Mouse (Mus musculus): ENCODE measurements around the gene Hscb.

Gene Hscb

DNA sequence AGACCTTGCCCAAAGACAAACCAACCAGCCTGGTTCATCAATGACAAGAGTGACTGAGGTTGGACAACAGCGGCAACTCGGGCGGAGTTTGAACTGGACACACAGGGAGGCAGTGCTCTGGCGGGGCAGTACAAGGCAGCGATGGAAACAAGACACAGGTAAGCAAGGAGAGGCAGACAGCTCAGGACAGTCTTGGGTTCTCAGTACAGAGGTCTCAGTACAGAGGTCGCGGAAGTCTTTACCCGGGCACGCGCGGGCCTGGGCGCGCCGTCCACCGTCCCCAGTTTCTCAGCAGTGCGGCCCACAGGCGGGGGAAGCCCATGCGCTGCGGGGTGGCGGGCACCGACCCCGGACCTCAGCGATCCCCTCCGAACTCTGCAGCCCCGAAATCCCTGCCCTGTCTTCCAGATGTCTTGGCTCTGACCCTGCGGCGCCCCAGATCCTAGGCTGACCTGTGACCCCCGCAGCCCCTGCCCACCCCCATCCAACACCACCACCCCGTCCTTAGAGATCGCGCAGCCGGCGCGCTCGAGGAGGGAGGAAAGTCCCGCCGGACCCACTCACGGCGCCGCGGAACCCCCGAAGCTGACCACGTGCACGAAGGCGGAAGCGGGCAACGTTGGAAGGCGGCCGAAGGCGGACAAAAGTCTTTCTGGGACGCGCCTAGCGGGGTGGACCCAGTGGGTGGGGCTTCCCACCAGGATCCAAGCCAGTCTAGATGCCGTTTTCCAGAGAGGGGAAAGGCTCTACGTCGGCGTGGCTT, 59.4 kb downstream of the Hscb start, which contains the start of gene Pus1:
Gene Pus1 (minus strand): TSS at position 662 of the 763 bp plus-strand sequence.
- DNase-seq, result peak; percentile 90

DNA sequence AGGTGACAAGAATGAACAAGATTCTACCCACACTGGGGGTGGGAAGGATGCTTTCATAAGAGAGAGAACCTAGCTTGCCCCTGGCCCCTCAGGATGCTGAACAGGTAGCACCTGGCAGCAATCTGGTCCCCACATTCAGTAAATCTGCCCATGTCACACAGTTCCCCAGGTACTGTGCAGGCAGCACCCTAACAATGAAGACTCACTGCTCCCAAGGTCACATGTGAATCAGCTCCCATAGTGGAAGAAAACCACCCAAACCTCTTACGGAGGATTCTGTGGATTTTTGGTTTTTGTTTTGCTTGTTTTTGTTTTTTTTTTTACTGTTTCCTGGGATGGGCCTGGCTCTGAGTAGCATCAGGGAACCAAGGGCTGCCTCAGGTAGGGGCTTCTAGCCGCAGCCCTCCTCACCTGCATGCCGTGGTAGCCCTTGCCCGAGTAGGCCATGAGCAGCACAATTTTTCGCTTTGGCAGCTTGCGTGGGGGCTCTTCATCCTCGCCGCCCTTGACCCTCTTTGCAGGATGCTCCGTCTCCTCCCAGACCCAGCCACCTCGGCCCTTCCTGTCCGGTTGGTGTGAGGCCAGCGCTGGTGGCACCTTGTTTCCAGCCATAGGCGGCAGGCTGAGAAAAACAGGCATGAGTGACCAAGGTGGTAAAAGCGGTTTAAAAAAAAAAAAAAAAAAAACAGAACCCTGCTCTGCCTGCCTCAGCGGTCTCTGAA, 60.1 kb downstream of the Hscb start:
- DNase-seq, result peak; percentile 50
